Mouse (Mus musculus) testis, postnatal 14 days (tissue): Measurements from ENCODE around the gene Nos3.

ENCODE experiments used
- DNase-seq: peaks from one replicate; pipeline ENCODE4 v3.0.0; 2021; ENCODE audit warnings: low spot score

The Nos3 gene

DNA sequence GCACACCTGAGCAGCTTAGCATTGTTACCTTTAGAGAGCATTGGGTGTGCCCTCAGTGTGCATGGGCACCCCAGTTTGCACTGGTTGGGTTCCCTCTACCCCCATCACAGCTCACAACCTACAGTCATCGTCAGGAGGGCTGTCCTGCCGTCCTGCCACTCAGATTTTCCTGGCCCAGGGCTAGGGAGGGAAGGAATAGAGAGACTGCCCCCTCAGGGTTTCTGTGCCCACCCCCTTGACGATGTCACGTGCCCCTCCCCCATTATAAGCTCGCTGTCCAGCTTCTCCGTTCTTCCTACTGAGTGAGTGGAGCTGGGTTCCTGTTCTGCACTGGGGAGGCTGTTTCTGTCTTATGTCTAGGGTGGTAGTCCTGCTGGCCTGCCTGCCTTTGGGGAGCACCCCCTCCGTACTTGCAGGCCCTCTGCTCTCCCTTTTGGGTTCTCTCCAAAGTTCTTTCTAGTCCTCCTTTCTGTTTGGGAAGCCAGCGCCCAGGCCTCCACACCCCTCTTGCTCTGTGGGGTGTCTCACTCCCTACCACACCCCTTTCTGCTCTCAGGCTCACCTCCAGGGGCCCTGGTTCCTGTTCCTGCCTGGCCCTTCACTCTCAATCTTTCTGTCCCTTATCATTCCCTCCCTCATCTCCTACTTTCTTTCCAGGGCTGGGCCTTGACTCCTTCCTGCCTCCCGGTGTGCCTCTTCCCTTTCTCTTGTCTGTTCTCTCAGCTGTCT, 62.1 kb downstream of the Nos3 start:
- DNase-seq, result no peak

DNA sequence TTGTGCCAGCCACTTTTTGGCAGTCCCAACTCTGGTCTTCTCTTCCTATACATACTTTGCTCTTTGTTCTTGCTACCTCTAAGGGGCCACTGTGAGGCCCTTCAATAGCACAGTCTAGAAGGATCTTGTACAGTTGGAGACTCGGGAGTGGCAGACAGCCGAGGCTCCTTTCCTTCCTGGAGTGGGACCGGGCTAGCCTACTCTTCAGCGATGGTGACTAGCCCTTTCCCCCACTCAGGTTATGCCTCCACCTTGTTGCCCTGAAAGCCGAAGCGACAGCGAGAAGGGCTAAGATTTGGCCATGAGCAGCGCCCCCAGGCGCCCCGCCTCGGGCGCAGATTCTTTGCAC, 62.6 kb downstream of the Nos3 start:
- no peak for DNase-seq

DNA sequence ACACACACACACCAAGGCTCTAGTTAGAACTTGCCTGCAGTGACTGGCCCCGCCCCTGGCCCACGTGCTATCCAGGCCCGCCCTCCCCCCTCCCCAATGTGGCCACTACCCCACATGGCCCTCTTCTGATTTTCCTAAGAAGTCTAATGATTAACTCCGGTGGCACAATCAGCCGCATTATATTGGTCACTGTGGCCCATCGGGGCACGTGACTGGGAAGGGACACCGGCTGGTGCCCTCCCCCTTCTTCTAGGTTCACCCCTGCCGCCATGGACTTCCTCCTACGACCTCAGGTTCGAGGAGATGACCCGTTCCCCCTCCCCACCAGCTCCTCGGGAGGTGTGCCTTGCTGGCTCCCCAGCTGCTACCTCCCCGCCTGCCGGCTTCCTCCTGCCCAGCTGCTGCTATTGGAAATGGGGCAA, 63.4 kb downstream of the Nos3 start:
- DNase-seq, result no peak

DNA sequence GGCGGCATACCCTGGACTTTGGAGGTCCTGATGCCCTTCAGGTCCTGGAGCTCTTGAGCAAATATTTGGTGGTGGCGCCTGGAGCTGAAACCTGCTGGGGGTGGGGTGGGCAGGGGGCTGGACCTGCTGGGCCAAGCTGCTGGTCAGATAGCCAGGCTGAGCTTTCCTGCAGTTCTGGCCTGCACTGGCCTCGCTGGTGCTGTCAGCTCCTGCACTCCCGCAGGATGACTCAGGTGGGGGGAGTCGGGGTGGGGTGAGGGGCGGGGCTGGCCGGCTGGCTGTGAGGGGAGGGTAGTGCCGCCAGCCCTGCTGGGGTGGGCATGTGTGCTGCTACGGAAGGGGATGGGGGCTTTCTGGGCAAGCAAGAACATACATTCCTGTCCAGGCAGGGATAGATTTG, 64.0 kb downstream of the Nos3 start:
- no peak for DNase-seq

DNA sequence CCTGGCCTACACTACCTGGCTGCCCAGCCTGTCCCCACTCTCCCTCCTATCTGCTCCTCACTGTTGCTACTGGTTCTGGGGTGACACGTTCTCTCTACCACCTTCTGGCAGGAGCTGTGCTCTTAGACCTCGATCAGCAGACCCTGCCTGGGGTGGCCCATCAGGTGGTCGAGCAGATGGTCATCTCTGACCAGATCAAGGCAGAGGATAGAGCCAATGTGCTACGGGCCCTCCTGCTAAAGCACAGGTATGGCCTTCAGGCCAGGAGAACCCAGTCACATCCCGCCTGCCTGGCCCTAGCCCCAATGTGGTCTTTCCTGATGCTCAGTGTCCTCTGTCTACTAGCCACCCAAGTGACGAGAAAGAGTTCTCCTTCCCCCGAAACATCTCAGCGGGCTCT, 69.4 kb downstream of the Nos3 start:
- no peak for DNase-seq
